In the genomic region with DNA sequence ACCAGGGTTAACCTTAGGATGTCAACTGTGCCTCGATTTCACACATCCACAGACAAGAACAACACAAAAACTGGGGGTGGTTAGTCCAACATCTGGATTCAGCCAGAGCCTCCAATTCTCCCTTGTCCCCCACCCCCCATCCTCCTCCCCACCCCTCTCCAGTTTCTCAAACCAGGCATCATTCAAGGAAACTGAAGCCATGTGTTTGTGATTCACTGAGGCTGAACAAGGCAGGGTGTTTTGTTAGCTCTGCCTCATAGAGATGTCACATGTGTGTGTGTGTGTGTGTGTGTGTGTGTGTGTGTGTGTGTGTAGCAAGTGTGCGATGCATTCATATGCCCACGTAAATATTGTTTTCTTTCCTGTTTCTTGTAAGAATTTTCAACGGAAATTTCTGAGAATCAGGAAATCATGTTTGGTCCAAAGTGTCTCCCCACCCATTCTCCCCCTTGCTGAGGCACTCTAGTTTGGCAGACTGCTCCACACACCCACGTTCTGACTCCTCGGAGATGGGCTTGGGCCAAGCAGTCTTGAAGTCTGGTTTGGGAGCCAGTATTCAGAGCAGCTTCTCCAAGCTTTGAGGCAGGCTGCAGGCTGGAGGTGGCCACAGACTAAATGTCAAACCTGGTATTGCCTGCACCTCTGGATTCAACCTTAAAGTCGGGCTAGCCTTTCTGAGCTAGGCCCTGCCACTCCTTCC, we compare ENCODE assay signal across 10 mouse cellular contexts. TPM values are rescaled to one million over a fixed set of nuclear protein-coding genes. Genes with fewer than 3 reads are reported as not detected.
DNase-seq lines count a peak whose midpoint lies in the region; ATAC-seq and TF ChIP-seq lines count a peak whose summit lies in the region.
"Had no signal": no experiment of that assay in that cellular context is flagged by ENCODE, and none has a peak within 500 bp of the region (broad histone marks: within the 10 kb centered on the region; RNA-seq: fewer than 3 reads in every experiment).

No protein-coding gene starts in this region.

- no peak for TF ChIP-seq CTCF in spleen, adult 2 months (IDR thresholded peaks at IDR 0.05; ENCODE audit: extremely low read depth, insufficient read depth, insufficient read length, insufficient replicate concordance)
- TF ChIP-seq CTCF in kidney, postnatal 0 days (IDR thresholded peaks at IDR 0.05; ENCODE audit: low read depth) = no peak

- H3K9me3 ChIP-seq in kidney, postnatal 0 days (replicated peaks; ENCODE audit: low read length) = no peaks in the 10 kb centered on the region
- no peaks in the 10 kb centered on the region for H3K9me3 ChIP-seq in limb, embryonic 11.5 days (ENCODE audit: control insufficient read depth, low read length)

- DNase-seq in spleen, adult 2 months (ENCODE audit: low read depth in 1 of 2, low spot score in 2 of 2) = no peak
- DNase-seq in spleen, adult 12 weeks (ENCODE audit: low spot score) = no peak
- DNase-seq in gastrocnemius, adult 8-10 months (ENCODE audit: low spot score in 2 of 2) = peak; percentile 60 to 79
- DNase-seq in kidney, postnatal 0 days (ENCODE audit: low spot score) = peak; percentile 83
- peak; percentile 35 for DNase-seq in limb, embryonic 11.5 days (ENCODE audit: low spot score)
- DNase-seq in right cerebral cortex, postnatal 36 days (ENCODE audit: low spot score in 2 of 2) = peak; percentile 84 to 90
- no peak for DNase-seq in yolk sac, embryonic 10.5 days (ENCODE audit: low spot score)

- peak; percentile 70 for ATAC-seq in kidney, postnatal 0 days (replicated peaks; ENCODE audit: low FRiP score, low read depth)
- ATAC-seq in limb, embryonic 11.5 days (ENCODE audit: insufficient number of reproducible peaks, low FRiP score, low TSS enrichment, low read depth) = peak; percentile 48
- no peak for ATAC-seq in megakaryocyte, adult 5-6 weeks (ENCODE audit: poor library complexity, severe bottlenecking)
- ATAC-seq: Patski had no signal

- H3K4me1 ChIP-seq in spleen, adult 2 months (ENCODE audit: control insufficient read depth, insufficient read depth, insufficient read length) = peaks cover 2% of the 10 kb centered on the region; the same call in 1 of the 2 replicates
- no peaks in the 10 kb centered on the region for H3K4me1 ChIP-seq in kidney, postnatal 0 days (replicated peaks; ENCODE audit: insufficient read depth, low read length)
- H3K4me1 ChIP-seq in limb, embryonic 11.5 days (ENCODE audit: control insufficient read depth, insufficient read depth, low read length) = peaks cover 5% of the 10 kb centered on the region

- no peak overlapping the region for H3K9ac ChIP-seq in kidney, postnatal 0 days (ENCODE audit: low read depth, low read length)
- no peak overlapping the region for H3K9ac ChIP-seq in limb, embryonic 11.5 days (ENCODE audit: low read length)

- 68% methylated on average over 7 of the region's 7 CpGs for WGBS in spleen, adult 2 months
- WGBS in kidney, postnatal 0 days = 22% methylated on average over 7 of the region's 7 CpGs
- WGBS in limb, embryonic 11.5 days = 53% methylated on average over 7 of the region's 7 CpGs

- H3K4me3 ChIP-seq in spleen, adult 2 months (ENCODE audit: extremely low read depth, insufficient read depth, insufficient read length) = no peak overlapping the region
- H3K4me3 ChIP-seq in kidney, postnatal 0 days (replicated peaks; ENCODE audit: low read depth, low read length) = no peak overlapping the region
- H3K4me3 ChIP-seq in limb, embryonic 11.5 days (ENCODE audit: low read depth, low read length) = no peak overlapping the region

- no peaks in the 10 kb centered on the region for H3K36me3 ChIP-seq in spleen, adult 2 months (ENCODE audit: control insufficient read depth, insufficient read depth, low read length)
- no peaks in the 10 kb centered on the region for H3K36me3 ChIP-seq in kidney, postnatal 0 days (ENCODE audit: insufficient read depth, low read length)
- H3K36me3 ChIP-seq in limb, embryonic 11.5 days (ENCODE audit: control insufficient read depth, insufficient read depth, low read length) = no peaks in the 10 kb centered on the region

- 0 out of 2 replicates have a peak overlapping the region, but pooled peaks have one; percentile 12 for H3K27ac ChIP-seq in spleen, adult 2 months (ENCODE audit: insufficient read depth, low read length)
- 0 out of 2 replicates have a peak overlapping the region, but pooled peaks have one; percentile 36 for H3K27ac ChIP-seq in kidney, postnatal 0 days
- H3K27ac ChIP-seq in limb, embryonic 11.5 days (replicated peaks; ENCODE audit: low read depth, low read length) = peak overlapping the region; percentile 36; the same call in 1 of the 2 replicates

- no peak overlapping the region for H3K4me2 ChIP-seq in kidney, postnatal 0 days (ENCODE audit: low read length)
- H3K4me2 ChIP-seq in limb, embryonic 11.5 days (ENCODE audit: low read depth, severe bottlenecking) = no peak overlapping the region

- H3K27me3 ChIP-seq in spleen, adult 2 months (ENCODE audit: control insufficient read depth, insufficient read depth, low read length) = no peaks in the 10 kb centered on the region
- H3K27me3 ChIP-seq in kidney, postnatal 0 days (ENCODE audit: insufficient read depth, low read length) = no peaks in the 10 kb centered on the region
- H3K27me3 ChIP-seq in limb, embryonic 11.5 days (ENCODE audit: control insufficient read depth, insufficient read depth, low read length) = no peaks in the 10 kb centered on the region
- H3K27me3 ChIP-seq: Patski had no signal

- TF ChIP-seq POLR2A in spleen, adult 2 months (IDR thresholded peaks at IDR 0.05; ENCODE audit: low read depth, low read length) = no peak

RNA-seq across cellular contexts. Expression of a gene that starts 16.3 kb away (rescaled TPM):
- polyA plus RNA-seq in spleen, adult 2 months (2012; rRNA removed) = 0.05 TPM in 2 replicates
- under 1 TPM in 3 of 4 experiments, not detected in 1; 0.15 to 0.27 (median 0.16) TPM for total RNA-seq in gastrocnemius, adult 8-10 months (2022)
- 0.05 TPM in 1 of 2 replicates, not detected in the other for polyA plus RNA-seq in kidney, postnatal 0 days (2015; fragmentation: Nextera tagmentation; extraction: Ambion mirVana)
- not detected in 2 replicates for polyA plus RNA-seq in limb, embryonic 11.5 days (2014; fragmentation: Nextera tagmentation; extraction: Ambion mirVana)
- not detected in 2 replicates for total RNA-seq in megakaryocyte, adult 5-6 weeks (2015)
- not detected in 2 replicates for total RNA-seq in megakaryocyte, adult 5-6 weeks (2017)
- total RNA-seq: hematopoietic stem cell, adult 5-6 weeks had no signal

Comparison
In these comparisons a context has a peak if more than half of its experiments do, and no peak if none do; other contexts are left out.
1. DNase-seq: peak in gastrocnemius, adult 8-10 months (2 of 2), kidney, postnatal 0 days (single experiment), limb, embryonic 11.5 days (single experiment) and right cerebral cortex, postnatal 36 days (2 of 2); none in spleen, adult 2 months (0 of 2), spleen, adult 12 weeks (single experiment) and yolk sac, embryonic 10.5 days (single experiment).
2. Peak in every context shown above with its lines, with median percentiles within 50 percentile points of each other: H3K27ac ChIP-seq.